21 mouse cellular contexts compared by ENCODE assay signal in genomic region chr8:3579390-3580364, GRCm38 (mm10). TPM values are rescaled to one million over a fixed set of nuclear protein-coding genes. Genes with fewer than 3 reads are reported as not detected.
A peak's percentile ranks its signal among the peaks of the same experiment; 100 is the strongest.
DNase-seq lines count a peak whose midpoint lies in the region; ATAC-seq and TF ChIP-seq lines count a peak whose summit lies in the region.
"Had no signal": no experiment of that assay in that cellular context is flagged by ENCODE, and none has a peak within 500 bp of the region (broad histone marks: within the 10 kb centered on the region; RNA-seq: fewer than 3 reads in every experiment).

No protein-coding gene starts in this region.

- intact Hi-C loops in gastrocnemius, adult 2 months (cut with DNase I), result no loop called here

- H3K4me3 ChIP-seq in limb, embryonic 12.5 days (replicated peaks), result no peak overlapping the region
- H3K4me3 ChIP-seq in limb, embryonic 10.5 days, result no peak overlapping the region
- H3K4me3 ChIP-seq in intestine, embryonic 15.5 days (replicated peaks), result no peak overlapping the region
- no peak overlapping the region for H3K4me3 ChIP-seq in gastrocnemius, adult 2 months
- H3K4me3 ChIP-seq: erythroblast, embryonic 14.5 days; heart, embryonic 13.5 days had no signal

- 69% methylated on average over 9 of the region's 9 CpGs for WGBS in limb, embryonic 12.5 days
- WGBS in limb, embryonic 10.5 days, result 80% methylated on average over 9 of the region's 9 CpGs
- 64% methylated on average over 9 of the region's 9 CpGs for WGBS in intestine, embryonic 15.5 days

- H3K27ac ChIP-seq in limb, embryonic 12.5 days, result peak overlapping the region; percentile 56
- no peak overlapping the region for H3K27ac ChIP-seq in limb, embryonic 10.5 days
- H3K27ac ChIP-seq in intestine, embryonic 15.5 days, result peak overlapping the region; percentile 2
- H3K27ac ChIP-seq in gastrocnemius, adult 2 months, result no peak overlapping the region
- H3K27ac ChIP-seq: heart, embryonic 13.5 days had no signal

- H3K9ac ChIP-seq in limb, embryonic 12.5 days (replicated peaks), result no peak overlapping the region
- H3K9ac ChIP-seq in intestine, embryonic 15.5 days, result no peak overlapping the region
- H3K9ac ChIP-seq: forebrain, postnatal 0 days; heart, embryonic 13.5 days had no signal

- DNase-seq in limb, embryonic 10.5 days (ENCODE audit: low spot score), result no peak
- peak; percentile 38 for DNase-seq in urinary bladder, adult 2 months (ENCODE audit: low spot score)
- DNase-seq in urinary bladder, postnatal 4 days (ENCODE audit: low spot score in 2 of 2), result no peak
- DNase-seq in urinary bladder, postnatal 25 days (ENCODE audit: low spot score), result peak; percentile 33
- no peak for DNase-seq in gastrocnemius, adult 2 months
- no peak for DNase-seq in spleen, postnatal 4 days (ENCODE audit: low spot score in 2 of 2)
- DNase-seq: cerebellum, adult 11 months; forebrain, postnatal 0 days; gastrocnemius, postnatal 25 days; kidney, adult 11 months; lung, postnatal 36 days; right cerebral cortex, postnatal 25 days had no signal

- peak; percentile 61; the same call in 1 of the 2 replicates for ATAC-seq in limb, embryonic 12.5 days (ENCODE audit: insufficient number of reproducible peaks, insufficient read depth, low FRiP score, low TSS enrichment, low read depth)
- peak; percentile 84 for ATAC-seq in intestine, embryonic 15.5 days
- ATAC-seq: forebrain, postnatal 0 days had no signal

- H3K4me2 ChIP-seq in limb, embryonic 12.5 days, result no peak overlapping the region
- H3K4me2 ChIP-seq in intestine, embryonic 15.5 days (replicated peaks), result no peak overlapping the region
- H3K4me2 ChIP-seq: heart, embryonic 13.5 days; midbrain, embryonic 11.5 days had no signal

- H3K27me3 ChIP-seq in limb, embryonic 12.5 days, result no peaks in the 10 kb centered on the region
- H3K27me3 ChIP-seq in limb, embryonic 10.5 days (ENCODE audit: low read depth, poor library complexity, severe bottlenecking), result no peaks in the 10 kb centered on the region
- H3K27me3 ChIP-seq in intestine, embryonic 15.5 days (replicated peaks), result no peaks in the 10 kb centered on the region
- H3K27me3 ChIP-seq: heart, embryonic 13.5 days had no signal

- no peaks in the 10 kb centered on the region for H3K36me3 ChIP-seq in limb, embryonic 12.5 days
- no peaks in the 10 kb centered on the region for H3K36me3 ChIP-seq in limb, embryonic 10.5 days
- H3K36me3 ChIP-seq in intestine, embryonic 15.5 days, result no peaks in the 10 kb centered on the region
- H3K36me3 ChIP-seq: heart, embryonic 13.5 days had no signal

- no peak for TF ChIP-seq CTCF in gastrocnemius, adult 2 months (IDR thresholded peaks at IDR 0.05)

- peaks cover 9% of the 10 kb centered on the region for H3K4me1 ChIP-seq in limb, embryonic 12.5 days (replicated peaks)
- H3K4me1 ChIP-seq in limb, embryonic 10.5 days, result peaks cover 4% of the 10 kb centered on the region; the same call in 1 of the 2 replicates
- H3K4me1 ChIP-seq in intestine, embryonic 15.5 days (replicated peaks), result 0 out of 2 replicates have a peak, but pooled peaks cover 4% of the 10 kb centered on the region
- H3K4me1 ChIP-seq: heart, embryonic 13.5 days had no signal

- no peaks in the 10 kb centered on the region for H3K9me3 ChIP-seq in limb, embryonic 12.5 days
- no peaks in the 10 kb centered on the region for H3K9me3 ChIP-seq in limb, embryonic 10.5 days (replicated peaks)
- H3K9me3 ChIP-seq in intestine, embryonic 15.5 days, result no peaks in the 10 kb centered on the region
- H3K9me3 ChIP-seq: heart, embryonic 13.5 days had no signal

RNA-seq across cellular contexts. Expression of gene Camsap3, which starts 7.4 kb away (rescaled TPM):
- 7.0 and 8.5 TPM in 2 replicates for polyA plus RNA-seq in limb, embryonic 12.5 days (2016; fragmentation: Nextera tagmentation; extraction: Ambion mirVana)
- polyA plus RNA-seq in limb, embryonic 10.5 days (2016; fragmentation: Nextera tagmentation; extraction: Ambion mirVana), result 5.3 and 6.0 TPM in 2 replicates
- polyA plus RNA-seq in urinary bladder, adult 2 months (2012; rRNA removed), result 13.3 and 16.1 TPM in 2 replicates
- polyA plus RNA-seq in intestine, embryonic 15.5 days (2015; fragmentation: Nextera tagmentation; extraction: Ambion mirVana), result 21.0 and 24.4 TPM in 2 replicates
- total RNA-seq in gastrocnemius, adult 2 months (2021), result under 1 TPM; 0.22 to 0.33 TPM

RNA-seq across cellular contexts. Expression of gene C330021F23Rik, which starts 11.9 kb away (rescaled TPM):
- polyA plus RNA-seq in limb, embryonic 12.5 days (2016; fragmentation: Nextera tagmentation; extraction: Ambion mirVana), result 0.69 and 0.74 TPM in 2 replicates
- polyA plus RNA-seq in limb, embryonic 10.5 days (2016; fragmentation: Nextera tagmentation; extraction: Ambion mirVana), result 3.5 and 4.0 TPM in 2 replicates
- polyA plus RNA-seq in urinary bladder, adult 2 months (2012; rRNA removed), result 0.18 and 0.33 TPM in 2 replicates
- polyA plus RNA-seq in intestine, embryonic 15.5 days (2015; fragmentation: Nextera tagmentation; extraction: Ambion mirVana), result 5.0 and 5.1 TPM in 2 replicates
- total RNA-seq in gastrocnemius, adult 2 months (2021), result not detected
- total RNA-seq: forebrain, postnatal 0 days; gastrocnemius, postnatal 25 days; layer of hippocampus, postnatal 10 days; left cerebral cortex, postnatal 14 days had no signal
- polyA plus RNA-seq: C2C12; erythroblast, embryonic 14.5 days had no signal

RNA-seq across cellular contexts. Expression of gene Xab2, which starts 41.4 kb away (rescaled TPM):
- polyA plus RNA-seq in limb, embryonic 12.5 days (2016; fragmentation: Nextera tagmentation; extraction: Ambion mirVana), result 67.7 and 68.9 TPM in 2 replicates
- 76.0 and 78.7 TPM in 2 replicates for polyA plus RNA-seq in limb, embryonic 10.5 days (2016; fragmentation: Nextera tagmentation; extraction: Ambion mirVana)
- 45.0 and 54.9 TPM in 2 replicates for polyA plus RNA-seq in urinary bladder, adult 2 months (2012; rRNA removed)
- 45.2 and 50.9 TPM in 2 replicates for polyA plus RNA-seq in intestine, embryonic 15.5 days (2015; fragmentation: Nextera tagmentation; extraction: Ambion mirVana)
- 10 to 100 TPM; 11.0 to 11.3 TPM for total RNA-seq in gastrocnemius, adult 2 months (2021)

RNA-seq across cellular contexts. Expression of gene Pet100, which starts 41.7 kb away (rescaled TPM):
- 115 and 133 TPM in 2 replicates for polyA plus RNA-seq in limb, embryonic 12.5 days (2016; fragmentation: Nextera tagmentation; extraction: Ambion mirVana)
- 92.1 and 92.9 TPM in 2 replicates for polyA plus RNA-seq in limb, embryonic 10.5 days (2016; fragmentation: Nextera tagmentation; extraction: Ambion mirVana)
- 65.2 and 71.8 TPM in 2 replicates for polyA plus RNA-seq in urinary bladder, adult 2 months (2012; rRNA removed)
- polyA plus RNA-seq in intestine, embryonic 15.5 days (2015; fragmentation: Nextera tagmentation; extraction: Ambion mirVana), result 89.9 and 93.4 TPM in 2 replicates
- 10 to 100 TPM; 87.7 to 92.0 TPM for total RNA-seq in gastrocnemius, adult 2 months (2021)

RNA-seq across cellular contexts. Expression of gene Pcp2, which starts 45.7 kb away (rescaled TPM):
- polyA plus RNA-seq in limb, embryonic 12.5 days (2016; fragmentation: Nextera tagmentation; extraction: Ambion mirVana), result 0.31 and 0.61 TPM in 2 replicates
- 1.0 and 1.3 TPM in 2 replicates for polyA plus RNA-seq in limb, embryonic 10.5 days (2016; fragmentation: Nextera tagmentation; extraction: Ambion mirVana)
- not detected in 2 replicates for polyA plus RNA-seq in urinary bladder, adult 2 months (2012; rRNA removed)
- polyA plus RNA-seq in intestine, embryonic 15.5 days (2015; fragmentation: Nextera tagmentation; extraction: Ambion mirVana), result 0.10 TPM in 1 of 2 replicates, not detected in the other
- total RNA-seq in gastrocnemius, adult 2 months (2021), result not detected
- total RNA-seq: common myeloid progenitor, adult 5-6 weeks; forebrain, postnatal 0 days; layer of hippocampus, postnatal 10 days had no signal
- polyA plus RNA-seq: erythroblast, embryonic 14.5 days; forebrain, postnatal 0 days; heart, embryonic 13.5 days had no signal

Comparison
In these comparisons a context has a peak if more than half of its experiments do, and no peak if none do; other contexts are left out.
1. H3K27ac ChIP-seq: peak in limb, embryonic 12.5 days (single experiment) and intestine, embryonic 15.5 days (single experiment); none in limb, embryonic 10.5 days (single experiment) and gastrocnemius, adult 2 months (single experiment).
2. DNase-seq: peak in urinary bladder, adult 2 months (single experiment) and urinary bladder, postnatal 25 days (single experiment); none in limb, embryonic 10.5 days (single experiment), urinary bladder, postnatal 4 days (0 of 2), gastrocnemius, adult 2 months (single experiment) and spleen, postnatal 4 days (0 of 2).